In genomic region chr7:3694949-3695305, GRCm38 (mm10) we compare ENCODE assay signal across 8 mouse cellular contexts. TPM values are rescaled to one million over a fixed set of nuclear protein-coding genes. Genes with fewer than 3 reads are reported as not detected.
DNase-seq lines count a peak whose midpoint lies in the region; ATAC-seq and TF ChIP-seq lines count a peak whose summit lies in the region.
"Not testable (repeated sequence)": the region's sequence is repeated elsewhere in the genome, so short reads cannot be mapped to it uniquely, and the experiment has no call there.

No protein-coding gene starts in this region.

- TF ChIP-seq CTCF in G1E (IDR thresholded peaks at IDR 0.05; ENCODE audit: low read depth, low read length); forebrain, postnatal 0 days (IDR thresholded peaks at IDR 0.05; ENCODE audit: low read depth); liver, embryonic 14.5 days (IDR thresholded peaks at IDR 0.05; ENCODE audit: low read depth); spleen, adult 2 months (IDR thresholded peaks at IDR 0.05; ENCODE audit: extremely low read depth, insufficient read depth, insufficient read length, insufficient replicate concordance): not testable (repeated sequence)

- not testable (repeated sequence) for ATAC-seq in G1E (ENCODE audit: extremely low read depth, insufficient number of reproducible peaks, low FRiP score, poor library complexity, severe bottlenecking); forebrain, postnatal 0 days; kidney, embryonic 16.5 days (ENCODE audit: low FRiP score, low TSS enrichment); liver, embryonic 14.5 days (ENCODE audit: insufficient read depth); midbrain, embryonic 13.5 days

- H3K9me3 ChIP-seq in G1E (replicated peaks); embryonic facial prominence, embryonic 10.5 days; forebrain, postnatal 0 days (ENCODE audit: low read length); hindbrain, embryonic 10.5 days; kidney, embryonic 16.5 days (ENCODE audit: low read length); liver, embryonic 14.5 days (ENCODE audit: control insufficient read depth, low read length); midbrain, embryonic 13.5 days: not testable (repeated sequence)

- peak overlapping the region; percentile 95 for H3K27ac ChIP-seq in embryonic facial prominence, embryonic 10.5 days (replicated peaks)
- peak overlapping the region; percentile 84 for H3K27ac ChIP-seq in forebrain, postnatal 0 days (ENCODE audit: low read depth, low read length)
- H3K27ac ChIP-seq in hindbrain, embryonic 10.5 days = peak overlapping the region; percentile 92
- peak overlapping the region; percentile 99 for H3K27ac ChIP-seq in kidney, embryonic 16.5 days (ENCODE audit: low read length)
- not testable (repeated sequence) for H3K27ac ChIP-seq in liver, embryonic 14.5 days
- H3K27ac ChIP-seq in midbrain, embryonic 13.5 days = peak overlapping the region; percentile 91
- H3K27ac ChIP-seq in spleen, adult 2 months (ENCODE audit: insufficient read depth, low read length) = peak overlapping the region; percentile 26

- H3K27me3 ChIP-seq in G1E (ENCODE audit: insufficient read depth, low read length); embryonic facial prominence, embryonic 10.5 days (replicated peaks; ENCODE audit: low read depth, poor library complexity, severe bottlenecking); forebrain, postnatal 0 days (ENCODE audit: insufficient read depth, low read length); hindbrain, embryonic 10.5 days (ENCODE audit: insufficient read depth, poor library complexity, severe bottlenecking); kidney, embryonic 16.5 days (ENCODE audit: insufficient read depth, low read length); liver, embryonic 14.5 days (ENCODE audit: control insufficient read depth, insufficient read depth, low read length); midbrain, embryonic 13.5 days; spleen, adult 2 months (ENCODE audit: control insufficient read depth, insufficient read depth, low read length): not testable (repeated sequence)

- not testable (repeated sequence) for TF ChIP-seq EP300 in liver, embryonic 14.5 days (IDR thresholded peaks at IDR 0.05; ENCODE audit: low read depth)

- peaks cover 54% of the 10 kb centered on the region for H3K36me3 ChIP-seq in G1E (replicated peaks)
- peaks cover 56% of the 10 kb centered on the region for H3K36me3 ChIP-seq in embryonic facial prominence, embryonic 10.5 days (replicated peaks)
- peaks cover 25% of the 10 kb centered on the region for H3K36me3 ChIP-seq in forebrain, postnatal 0 days (ENCODE audit: insufficient read depth)
- H3K36me3 ChIP-seq in hindbrain, embryonic 10.5 days = peaks cover 45% of the 10 kb centered on the region
- H3K36me3 ChIP-seq in kidney, embryonic 16.5 days (ENCODE audit: insufficient read depth, low read length) = peaks cover 35% of the 10 kb centered on the region
- not testable (repeated sequence) for H3K36me3 ChIP-seq in liver, embryonic 14.5 days (replicated peaks; ENCODE audit: control insufficient read depth, insufficient read depth, low read depth)
- peaks cover 35% of the 10 kb centered on the region for H3K36me3 ChIP-seq in midbrain, embryonic 13.5 days
- peaks cover 11% of the 10 kb centered on the region; the same call in 1 of the 2 replicates for H3K36me3 ChIP-seq in spleen, adult 2 months (ENCODE audit: control insufficient read depth, insufficient read depth, low read length)

- peak overlapping the region; percentile 79 for H3K4me2 ChIP-seq in forebrain, postnatal 0 days (ENCODE audit: low read depth)
- peak overlapping the region; percentile 81 for H3K4me2 ChIP-seq in kidney, embryonic 16.5 days (replicated peaks; ENCODE audit: low read depth, low read length)
- H3K4me2 ChIP-seq in liver, embryonic 14.5 days (ENCODE audit: low read depth) = peak overlapping the region; percentile 95
- peak overlapping the region; percentile 87 for H3K4me2 ChIP-seq in midbrain, embryonic 13.5 days (replicated peaks)

- peak overlapping the region; percentile 88 for H3K4me3 ChIP-seq in G1E (ENCODE audit: low read depth, low read length)
- peak overlapping the region; percentile 85 for H3K4me3 ChIP-seq in embryonic facial prominence, embryonic 10.5 days
- H3K4me3 ChIP-seq in forebrain, postnatal 0 days (ENCODE audit: low read depth, low read length) = peak overlapping the region; percentile 56
- peak overlapping the region; percentile 72 for H3K4me3 ChIP-seq in hindbrain, embryonic 10.5 days
- H3K4me3 ChIP-seq in kidney, embryonic 16.5 days (ENCODE audit: low read length) = peak overlapping the region; percentile 71
- H3K4me3 ChIP-seq in liver, embryonic 14.5 days (ENCODE audit: insufficient read depth in 1 of 2, low read depth in 2 of 2, low read length in 2 of 2) = peak overlapping the region; percentile 77 to 88
- H3K4me3 ChIP-seq in midbrain, embryonic 13.5 days (replicated peaks) = peak overlapping the region; percentile 75
- H3K4me3 ChIP-seq in spleen, adult 2 months (ENCODE audit: extremely low read depth, insufficient read depth, insufficient read length) = peak overlapping the region; percentile 72; the same call in 1 of the 2 replicates

- peaks cover 39% of the 10 kb centered on the region for H3K4me1 ChIP-seq in G1E (ENCODE audit: insufficient read depth, low read depth, low read length)
- H3K4me1 ChIP-seq in embryonic facial prominence, embryonic 10.5 days = peaks cover 25% of the 10 kb centered on the region
- peaks cover 12% of the 10 kb centered on the region; the same call in 1 of the 2 replicates for H3K4me1 ChIP-seq in forebrain, postnatal 0 days (ENCODE audit: insufficient read depth)
- peaks cover 28% of the 10 kb centered on the region for H3K4me1 ChIP-seq in hindbrain, embryonic 10.5 days (replicated peaks)
- peaks cover 23% of the 10 kb centered on the region for H3K4me1 ChIP-seq in kidney, embryonic 16.5 days (ENCODE audit: insufficient read depth, low read length)
- peaks cover 4 to 11% of the 10 kb centered on the region in 2 experiments; a peak in 3 of 4 replicates for H3K4me1 ChIP-seq in liver, embryonic 14.5 days (replicated peaks; ENCODE audit: control insufficient read depth in 2 of 2, insufficient read depth in 2 of 2, low read length in 1 of 2)
- peaks cover 29% of the 10 kb centered on the region for H3K4me1 ChIP-seq in midbrain, embryonic 13.5 days (replicated peaks)
- H3K4me1 ChIP-seq in spleen, adult 2 months (ENCODE audit: control insufficient read depth, insufficient read depth, insufficient read length) = not testable (repeated sequence)

- 11% methylated on average over 9 of the region's 9 CpGs for WGBS in embryonic facial prominence, embryonic 10.5 days
- 7% methylated on average over 9 of the region's 9 CpGs for WGBS in forebrain, postnatal 0 days
- 13% methylated on average over 9 of the region's 9 CpGs for WGBS in hindbrain, embryonic 10.5 days
- WGBS in kidney, embryonic 16.5 days = 3% methylated on average over 9 of the region's 9 CpGs
- 9% methylated on average over 9 of the region's 9 CpGs for WGBS in liver, embryonic 14.5 days (ENCODE audit: insufficient replicate concordance)
- WGBS in midbrain, embryonic 13.5 days = 5% methylated on average over 9 of the region's 9 CpGs
- WGBS in spleen, adult 2 months = 6% methylated on average over 9 of the region's 9 CpGs

- TF ChIP-seq POLR2A in spleen, adult 2 months (IDR thresholded peaks at IDR 0.05; ENCODE audit: low read depth, low read length) = not testable (repeated sequence)

- H3K9ac ChIP-seq in forebrain, postnatal 0 days = peak overlapping the region; percentile 73
- peak overlapping the region; percentile 89 for H3K9ac ChIP-seq in kidney, embryonic 16.5 days (replicated peaks; ENCODE audit: low read length)
- peak overlapping the region; percentile 56 for H3K9ac ChIP-seq in liver, embryonic 14.5 days (replicated peaks)
- H3K9ac ChIP-seq in midbrain, embryonic 13.5 days (replicated peaks) = peak overlapping the region; percentile 84

- not testable (repeated sequence) for DNase-seq in G1E (ENCODE audit: low spot score); forebrain, postnatal 0 days; hindbrain, embryonic 10.5 days (ENCODE audit: low spot score); liver, embryonic 14.5 days (ENCODE audit: low read depth in 3 of 3, low spot score in 3 of 3); spleen, adult 2 months (ENCODE audit: low read depth in 1 of 2, low spot score in 2 of 2)
- peak; percentile 21 for DNase-seq in embryonic facial prominence, embryonic 10.5 days (ENCODE audit: low spot score)

RNA-seq across cellular contexts. Expression of gene Mboat7, which starts 1.6 kb away (rescaled TPM):
- total RNA-seq in G1E (2014; fragmentation: Nextera tagmentation) (36.2 and 38.0 TPM in 2 replicates), G1E (2017) (20.6 and 21.3 TPM in 2 replicates)
- polyA plus RNA-seq in G1E (2012) = 57.0 and 67.4 TPM in 2 replicates
- 39.3 and 40.4 TPM in 2 replicates for polyA plus RNA-seq in embryonic facial prominence, embryonic 10.5 days (2016; fragmentation: Nextera tagmentation; extraction: Ambion mirVana)
- 112 and 165 TPM in 2 replicates for total RNA-seq in forebrain, postnatal 0 days (2014; rRNA removed)
- polyA plus RNA-seq in forebrain, postnatal 0 days (2015; fragmentation: Nextera tagmentation; extraction: Ambion mirVana) = 81.8 and 107 TPM in 2 replicates
- polyA plus RNA-seq in hindbrain, embryonic 10.5 days (2016; fragmentation: Nextera tagmentation; extraction: Ambion mirVana) = 38.9 and 39.2 TPM in 2 replicates
- 70.5 and 73.9 TPM in 2 replicates for polyA plus RNA-seq in kidney, embryonic 16.5 days (2015; fragmentation: Nextera tagmentation; extraction: Ambion mirVana)
- 10.3 and 11.6 TPM in 2 replicates for polyA plus RNA-seq in liver, embryonic 14.5 days (2012; rRNA removed)
- polyA plus RNA-seq in liver, embryonic 14.5 days (2014; fragmentation: Nextera tagmentation; extraction: Ambion mirVana) = 11.5 and 13.0 TPM in 2 replicates
- polyA plus RNA-seq in midbrain, embryonic 13.5 days (2015; fragmentation: Nextera tagmentation; extraction: Ambion mirVana) = 53.4 and 54.5 TPM in 2 replicates
- polyA plus RNA-seq in spleen, adult 2 months (2012; rRNA removed) = 57.0 and 57.2 TPM in 2 replicates

RNA-seq across cellular contexts. Expression of gene Tsen34, which starts 2.3 kb away (rescaled TPM):
- total RNA-seq in G1E (2014; fragmentation: Nextera tagmentation) (7.8 and 8.4 TPM in 2 replicates), G1E (2017) (17.0 and 28.6 TPM in 2 replicates)
- polyA plus RNA-seq in G1E (2012) = 70.3 and 100 TPM in 2 replicates
- polyA plus RNA-seq in embryonic facial prominence, embryonic 10.5 days (2016; fragmentation: Nextera tagmentation; extraction: Ambion mirVana) = 301 and 306 TPM in 2 replicates
- 291 and 292 TPM in 2 replicates for total RNA-seq in forebrain, postnatal 0 days (2014; rRNA removed)
- 259 and 282 TPM in 2 replicates for polyA plus RNA-seq in forebrain, postnatal 0 days (2015; fragmentation: Nextera tagmentation; extraction: Ambion mirVana)
- polyA plus RNA-seq in hindbrain, embryonic 10.5 days (2016; fragmentation: Nextera tagmentation; extraction: Ambion mirVana) = 269 and 282 TPM in 2 replicates
- 286 and 341 TPM in 2 replicates for polyA plus RNA-seq in kidney, embryonic 16.5 days (2015; fragmentation: Nextera tagmentation; extraction: Ambion mirVana)
- 22.8 and 25.3 TPM in 2 replicates for polyA plus RNA-seq in liver, embryonic 14.5 days (2012; rRNA removed)
- polyA plus RNA-seq in liver, embryonic 14.5 days (2014; fragmentation: Nextera tagmentation; extraction: Ambion mirVana) = 34.4 and 34.6 TPM in 2 replicates
- 205 and 225 TPM in 2 replicates for polyA plus RNA-seq in midbrain, embryonic 13.5 days (2015; fragmentation: Nextera tagmentation; extraction: Ambion mirVana)
- polyA plus RNA-seq in spleen, adult 2 months (2012; rRNA removed) = 29.2 and 47.1 TPM in 2 replicates

RNA-seq across cellular contexts. Expression of gene Rps9, which starts 8.9 kb away (rescaled TPM):
- total RNA-seq in G1E (2014; fragmentation: Nextera tagmentation) (1,085 and 1,090 TPM in 2 replicates), G1E (2017) (2,177 and 2,187 TPM in 2 replicates)
- polyA plus RNA-seq in G1E (2012) = 598 and 1,340 TPM in 2 replicates
- polyA plus RNA-seq in embryonic facial prominence, embryonic 10.5 days (2016; fragmentation: Nextera tagmentation; extraction: Ambion mirVana) = 1,397 and 1,414 TPM in 2 replicates
- 1,013 and 1,830 TPM in 2 replicates for total RNA-seq in forebrain, postnatal 0 days (2014; rRNA removed)
- polyA plus RNA-seq in forebrain, postnatal 0 days (2015; fragmentation: Nextera tagmentation; extraction: Ambion mirVana) = 807 and 937 TPM in 2 replicates
- polyA plus RNA-seq in hindbrain, embryonic 10.5 days (2016; fragmentation: Nextera tagmentation; extraction: Ambion mirVana) = 1,151 and 1,302 TPM in 2 replicates
- 1,357 and 1,383 TPM in 2 replicates for polyA plus RNA-seq in kidney, embryonic 16.5 days (2015; fragmentation: Nextera tagmentation; extraction: Ambion mirVana)
- polyA plus RNA-seq in liver, embryonic 14.5 days (2012; rRNA removed) = 680 and 1,914 TPM in 2 replicates
- polyA plus RNA-seq in liver, embryonic 14.5 days (2014; fragmentation: Nextera tagmentation; extraction: Ambion mirVana) = 960 and 985 TPM in 2 replicates
- polyA plus RNA-seq in midbrain, embryonic 13.5 days (2015; fragmentation: Nextera tagmentation; extraction: Ambion mirVana) = 994 and 1,009 TPM in 2 replicates
- polyA plus RNA-seq in spleen, adult 2 months (2012; rRNA removed) = 1,349 and 2,225 TPM in 2 replicates

RNA-seq across cellular contexts. Expression of gene Tmc4, which starts 17.6 kb away (rescaled TPM):
- total RNA-seq in G1E (2014; fragmentation: Nextera tagmentation) = 14.7 and 16.2 TPM in 2 replicates
- total RNA-seq in G1E (2017) = 4.6 and 5.5 TPM in 2 replicates
- 1.4 and 1.8 TPM in 2 replicates for polyA plus RNA-seq in G1E (2012)
- 5.7 and 6.8 TPM in 2 replicates for polyA plus RNA-seq in embryonic facial prominence, embryonic 10.5 days (2016; fragmentation: Nextera tagmentation; extraction: Ambion mirVana)
- total RNA-seq in forebrain, postnatal 0 days (2014; rRNA removed) = 3.1 and 3.5 TPM in 2 replicates
- polyA plus RNA-seq in forebrain, postnatal 0 days (2015; fragmentation: Nextera tagmentation; extraction: Ambion mirVana) = 0.93 and 2.0 TPM in 2 replicates
- 3.5 and 5.8 TPM in 2 replicates for polyA plus RNA-seq in hindbrain, embryonic 10.5 days (2016; fragmentation: Nextera tagmentation; extraction: Ambion mirVana)
- 25.3 and 29.1 TPM in 2 replicates for polyA plus RNA-seq in kidney, embryonic 16.5 days (2015; fragmentation: Nextera tagmentation; extraction: Ambion mirVana)
- polyA plus RNA-seq in liver, embryonic 14.5 days (2012; rRNA removed) = 5.5 and 7.6 TPM in 2 replicates
- polyA plus RNA-seq in liver, embryonic 14.5 days (2014; fragmentation: Nextera tagmentation; extraction: Ambion mirVana) = 5.7 and 6.7 TPM in 2 replicates
- polyA plus RNA-seq in midbrain, embryonic 13.5 days (2015; fragmentation: Nextera tagmentation; extraction: Ambion mirVana) = 4.0 and 4.3 TPM in 2 replicates
- polyA plus RNA-seq in spleen, adult 2 months (2012; rRNA removed) = 7.6 and 8.4 TPM in 2 replicates

RNA-seq across cellular contexts. Expression of gene Pirb, which starts 25.3 kb away (rescaled TPM):
- total RNA-seq in G1E (2014; fragmentation: Nextera tagmentation) (0.53 and 0.63 TPM in 2 replicates), G1E (2017) (7.8 and 8.9 TPM in 2 replicates)
- 0.12 and 0.18 TPM in 2 replicates for polyA plus RNA-seq in G1E (2012)
- polyA plus RNA-seq in embryonic facial prominence, embryonic 10.5 days (2016; fragmentation: Nextera tagmentation; extraction: Ambion mirVana) = 0.10 and 0.21 TPM in 2 replicates
- 0.48 and 0.54 TPM in 2 replicates for total RNA-seq in forebrain, postnatal 0 days (2014; rRNA removed)
- 0.24 and 0.25 TPM in 2 replicates for polyA plus RNA-seq in forebrain, postnatal 0 days (2015; fragmentation: Nextera tagmentation; extraction: Ambion mirVana)
- 0.07 and 0.38 TPM in 2 replicates for polyA plus RNA-seq in hindbrain, embryonic 10.5 days (2016; fragmentation: Nextera tagmentation; extraction: Ambion mirVana)
- polyA plus RNA-seq in kidney, embryonic 16.5 days (2015; fragmentation: Nextera tagmentation; extraction: Ambion mirVana) = 0.85 and 0.98 TPM in 2 replicates
- polyA plus RNA-seq in liver, embryonic 14.5 days (2012; rRNA removed) = 1.6 TPM in 2 replicates
- polyA plus RNA-seq in liver, embryonic 14.5 days (2014; fragmentation: Nextera tagmentation; extraction: Ambion mirVana) = 1.8 and 2.2 TPM in 2 replicates
- polyA plus RNA-seq in midbrain, embryonic 13.5 days (2015; fragmentation: Nextera tagmentation; extraction: Ambion mirVana) = 0.15 and 0.37 TPM in 2 replicates
- polyA plus RNA-seq in spleen, adult 2 months (2012; rRNA removed) = 51.9 and 72.4 TPM in 2 replicates
